Mouse (Mus musculus): ENCODE measurements around the gene Hk1.

GRCm38 (mm10) chr10:62338176-62338575 lies 41.5 kb downstream of the Hk1 start:
- TF ChIP-seq POLR2A (IDR thresholded peaks at IDR 0.05; ENCODE audit: low read depth, low read length): no peak
- TF ChIP-seq CTCF (IDR thresholded peaks at IDR 0.05; ENCODE audit: extremely low read depth, insufficient read length, insufficient replicate concordance, low read depth, low read length): no peak

Data from small intestine, adult 2 months (tissue).